8 mouse cellular contexts compared by ENCODE assay signal in genomic region chr7:97082219-97083101, GRCm38 (mm10). TPM values are rescaled to one million over a fixed set of nuclear protein-coding genes. Genes with fewer than 3 reads are reported as not detected.
DNase-seq lines count a peak whose midpoint lies in the region; ATAC-seq and TF ChIP-seq lines count a peak whose summit lies in the region.

No protein-coding gene starts in this region.

- H3K4me2 ChIP-seq in intestine, embryonic 14.5 days (ENCODE audit: low read length) = peak overlapping the region; percentile 76
- peak overlapping the region; percentile 90 for H3K4me2 ChIP-seq in limb, embryonic 13.5 days (replicated peaks)
- peak overlapping the region; percentile 76 for H3K4me2 ChIP-seq in midbrain, embryonic 13.5 days (replicated peaks)

- no peak overlapping the region for H3K27ac ChIP-seq in thymus, adult 2 months (ENCODE audit: control insufficient read depth, insufficient read depth, low read length)
- peak overlapping the region; percentile 95 for H3K27ac ChIP-seq in intestine, embryonic 14.5 days (ENCODE audit: low read depth)
- H3K27ac ChIP-seq in limb, embryonic 13.5 days = peak overlapping the region; percentile 74
- H3K27ac ChIP-seq in midbrain, embryonic 13.5 days = peak overlapping the region; percentile 82
- H3K27ac ChIP-seq in spleen, adult 2 months (ENCODE audit: insufficient read depth, low read length) = peak overlapping the region; percentile 66

- peak; percentile 57 for ATAC-seq in intestine, embryonic 14.5 days (replicated peaks; ENCODE audit: low FRiP score, low TSS enrichment, low read depth)
- ATAC-seq in limb, embryonic 13.5 days (ENCODE audit: low FRiP score, low read depth) = 0 out of 2 replicates have a peak, but pooled peaks have one; percentile 10
- ATAC-seq in midbrain, embryonic 13.5 days = peak; percentile 64

- peaks cover 14% of the 10 kb centered on the region for H3K4me1 ChIP-seq in thymus, adult 2 months (replicated peaks; ENCODE audit: control insufficient read depth, insufficient read depth, low read length)
- peaks cover 18% of the 10 kb centered on the region for H3K4me1 ChIP-seq in intestine, embryonic 14.5 days (replicated peaks; ENCODE audit: control insufficient read depth, insufficient read depth, low read length)
- H3K4me1 ChIP-seq in limb, embryonic 13.5 days = peaks cover 24% of the 10 kb centered on the region
- peaks cover 12% of the 10 kb centered on the region for H3K4me1 ChIP-seq in midbrain, embryonic 13.5 days (replicated peaks)
- H3K4me1 ChIP-seq in spleen, adult 2 months (ENCODE audit: control insufficient read depth, insufficient read depth, insufficient read length) = no peaks in the 10 kb centered on the region; the same call in 1 of the 2 replicates

- under 1% methylated on average over 39 of the region's 40 CpGs for WGBS in thymus, adult 2 months
- under 1% methylated on average over 35 of the region's 40 CpGs for WGBS in intestine, embryonic 14.5 days
- WGBS in limb, embryonic 13.5 days = under 1% methylated on average over 37 of the region's 40 CpGs
- under 1% methylated on average over 40 of the region's 40 CpGs for WGBS in midbrain, embryonic 13.5 days
- 2% methylated on average over 38 of the region's 40 CpGs for WGBS in spleen, adult 2 months

- no peaks in the 10 kb centered on the region for H3K36me3 ChIP-seq in thymus, adult 2 months (ENCODE audit: control insufficient read depth, insufficient read depth, low read length)
- no peaks in the 10 kb centered on the region for H3K36me3 ChIP-seq in intestine, embryonic 14.5 days (ENCODE audit: control insufficient read depth, insufficient read depth, low read length)
- H3K36me3 ChIP-seq in limb, embryonic 13.5 days = no peaks in the 10 kb centered on the region
- no peaks in the 10 kb centered on the region for H3K36me3 ChIP-seq in midbrain, embryonic 13.5 days
- H3K36me3 ChIP-seq in spleen, adult 2 months (ENCODE audit: control insufficient read depth, insufficient read depth, low read length) = no peaks in the 10 kb centered on the region

- TF ChIP-seq POLR2A in thymus, adult 2 months (IDR thresholded peaks at IDR 0.05; ENCODE audit: control insufficient read depth, extremely low read depth, insufficient read depth, low read length, poor library complexity) = no peak
- TF ChIP-seq POLR2A in spleen, adult 2 months (IDR thresholded peaks at IDR 0.05; ENCODE audit: low read depth, low read length) = no peak

- H3K27me3 ChIP-seq in thymus, adult 2 months (ENCODE audit: control insufficient read depth, insufficient read depth, low read length) = peaks cover 8% of the 10 kb centered on the region
- no peaks in the 10 kb centered on the region for H3K27me3 ChIP-seq in intestine, embryonic 14.5 days (replicated peaks; ENCODE audit: control insufficient read depth, insufficient read depth, low read length)
- no peaks in the 10 kb centered on the region; the same call in 1 of the 2 replicates for H3K27me3 ChIP-seq in limb, embryonic 13.5 days
- no peaks in the 10 kb centered on the region for H3K27me3 ChIP-seq in midbrain, embryonic 13.5 days
- peaks cover 6% of the 10 kb centered on the region for H3K27me3 ChIP-seq in spleen, adult 2 months (ENCODE audit: control insufficient read depth, insufficient read depth, low read length)

- no peak for TF ChIP-seq CTCF in thymus, adult 2 months (IDR thresholded peaks at IDR 0.05; ENCODE audit: borderline replicate concordance, control insufficient read depth, extremely low read depth, insufficient read depth, low read length, poor library complexity)
- no peak for TF ChIP-seq CTCF in spleen, adult 2 months (IDR thresholded peaks at IDR 0.05; ENCODE audit: extremely low read depth, insufficient read depth, insufficient read length, insufficient replicate concordance)

- H3K9ac ChIP-seq in intestine, embryonic 14.5 days (ENCODE audit: low read length) = peak overlapping the region; percentile 94
- H3K9ac ChIP-seq in limb, embryonic 13.5 days = peak overlapping the region; percentile 89
- peak overlapping the region; percentile 96 for H3K9ac ChIP-seq in midbrain, embryonic 13.5 days (replicated peaks)

- peak overlapping the region; percentile 73 for H3K4me3 ChIP-seq in thymus, adult 2 months (ENCODE audit: control insufficient read depth, insufficient read depth, low read length)
- peak overlapping the region; percentile 91 for H3K4me3 ChIP-seq in intestine, embryonic 14.5 days (ENCODE audit: low read depth, low read length)
- H3K4me3 ChIP-seq in limb, embryonic 13.5 days = peak overlapping the region; percentile 81
- H3K4me3 ChIP-seq in midbrain, embryonic 13.5 days (replicated peaks) = peak overlapping the region; percentile 93
- peak overlapping the region; percentile 68 for H3K4me3 ChIP-seq in spleen, adult 2 months (ENCODE audit: extremely low read depth, insufficient read depth, insufficient read length)

- no peaks in the 10 kb centered on the region for H3K9me3 ChIP-seq in intestine, embryonic 14.5 days (ENCODE audit: control insufficient read depth, low read length)
- no peaks in the 10 kb centered on the region for H3K9me3 ChIP-seq in limb, embryonic 13.5 days
- H3K9me3 ChIP-seq in midbrain, embryonic 13.5 days = no peaks in the 10 kb centered on the region

- DNase-seq in thymus, adult 2 months = no peak
- no peak for DNase-seq in thymus, postnatal 14 days
- DNase-seq in embryo, embryonic 10.5 days (ENCODE audit: low spot score) = peak; percentile 74
- peak; percentile 28 to 64 for DNase-seq in gastrocnemius, postnatal 4 days (ENCODE audit: low spot score in 2 of 2)
- DNase-seq in intestine, embryonic 14.5 days (ENCODE audit: low spot score) = peak; percentile 84
- DNase-seq in spleen, adult 2 months (ENCODE audit: low read depth in 1 of 2, low spot score in 2 of 2) = peak in 1 of 2 experiments; percentile 14

RNA-seq across cellular contexts. Expression of gene Gab2, which starts 1.1 kb away (rescaled TPM):
- 5.7 and 6.2 TPM in 2 replicates for polyA plus RNA-seq in thymus, adult 2 months (2012; rRNA removed)
- 10 to 100 TPM; 15.9 to 18.0 TPM for total RNA-seq in gastrocnemius, postnatal 4 days (2021)
- 7.9 and 9.7 TPM in 2 replicates for polyA plus RNA-seq in intestine, embryonic 14.5 days (2014; fragmentation: Nextera tagmentation; extraction: Ambion mirVana)
- polyA plus RNA-seq in limb, embryonic 13.5 days (2015; fragmentation: Nextera tagmentation; extraction: Ambion mirVana) = 4.0 and 4.9 TPM in 2 replicates
- 15.2 and 17.9 TPM in 2 replicates for polyA plus RNA-seq in midbrain, embryonic 13.5 days (2015; fragmentation: Nextera tagmentation; extraction: Ambion mirVana)
- 8.7 and 9.2 TPM in 2 replicates for polyA plus RNA-seq in spleen, adult 2 months (2012; rRNA removed)

Comparison
In these comparisons a context has a peak if more than half of its experiments do, and no peak if none do; other contexts are left out.
1. DNase-seq: peak in embryo, embryonic 10.5 days (single experiment), gastrocnemius, postnatal 4 days (2 of 2) and intestine, embryonic 14.5 days (single experiment); none in thymus, adult 2 months (single experiment) and thymus, postnatal 14 days (single experiment).
2. ATAC-seq: peak in every context shown above with its lines; median percentile 64 in midbrain, embryonic 13.5 days; 57 in intestine, embryonic 14.5 days; 10 in limb, embryonic 13.5 days.
3. Peak in every context shown above with its lines, with median percentiles within 50 percentile points of each other: H3K4me3 ChIP-seq, H3K4me2 ChIP-seq and H3K9ac ChIP-seq.